Mouse (Mus musculus) frontal cortex, postnatal 14 days (tissue): Measurements from ENCODE around the gene Neu3.
"Not testable (repeated sequence)": the region's sequence is repeated elsewhere in the genome, so short reads cannot be mapped to it uniquely, and the experiment has no call there.

ENCODE experiments used
- DNase-seq, 2 experiments: peaks; one replicate each; pipeline ENCODE4 v3.0.0; 2022; ENCODE audit warnings: low spot score in 2 of 2

Gene Neu3

GRCm38 (mm10) chr7:99833846-99834222, 5.6 kb upstream of the Neu3 start:
- DNase-seq = no peak

- DNase-seq = no peak
Measured at GRCm38 (mm10) chr7:99833115-99833845, 5.1 kb upstream of the Neu3 start.

DNA sequence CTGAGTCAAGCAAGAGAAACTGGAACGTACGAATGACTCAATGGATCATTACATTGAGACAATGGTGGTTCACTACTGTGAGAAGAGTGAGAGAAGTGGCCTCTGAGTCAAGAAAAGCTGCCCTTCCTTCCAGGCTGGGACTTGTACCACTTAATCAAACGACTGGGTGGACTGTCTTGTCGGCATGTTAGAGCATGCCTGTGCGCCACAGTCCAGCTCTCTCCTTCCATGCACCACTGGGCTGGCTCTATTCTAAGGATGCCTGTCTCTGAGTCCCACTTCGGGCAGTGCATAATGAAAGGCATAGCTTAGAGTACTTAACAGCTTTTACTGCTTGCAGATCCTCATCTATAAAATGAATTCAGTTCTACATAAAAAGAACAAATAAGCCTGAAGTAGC, 2.1 kb downstream of the Neu3 start:
- no peak for DNase-seq

- DNase-seq = no peak
Measured at GRCm38 (mm10) chr7:99825511-99825910, 2.7 kb downstream of the Neu3 start.

- DNase-seq = no peak
Measured at GRCm38 (mm10) chr7:99824649-99825483, 3.4 kb downstream of the Neu3 start.

- DNase-seq = no peak
Measured at GRCm38 (mm10) chr7:99823045-99823663, 5.1 kb downstream of the Neu3 start.

- no peak for DNase-seq
Measured at GRCm38 (mm10) chr7:99822426-99822825, 5.8 kb downstream of the Neu3 start.

- DNase-seq = no peak
Measured at GRCm38 (mm10) chr7:99821953-99822352, 6.3 kb downstream of the Neu3 start.

- not testable (repeated sequence) for DNase-seq
Measured at GRCm38 (mm10) chr7:99818181-99818725, 10.0 kb downstream of the Neu3 start.

DNA sequence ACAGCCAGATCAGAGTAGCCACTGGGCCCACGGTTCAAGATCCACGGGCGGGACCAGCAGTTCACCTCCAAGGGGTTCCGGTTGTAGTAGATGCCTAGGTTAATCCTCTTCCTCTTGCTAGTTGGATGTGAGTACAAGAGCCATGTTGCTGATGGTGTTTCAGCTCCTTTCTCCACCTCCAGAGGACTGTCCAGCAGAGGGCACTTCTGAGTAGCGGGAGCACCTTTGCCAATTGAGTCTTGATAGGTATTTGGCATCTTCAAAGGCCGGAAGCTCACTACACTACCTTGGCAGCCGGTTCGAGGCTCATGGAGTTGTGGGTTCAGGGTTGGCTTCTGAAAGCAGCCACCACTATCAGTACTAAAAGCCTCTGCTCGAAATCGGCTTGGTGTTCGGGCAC, 14.8 kb downstream of the Neu3 start:
- DNase-seq = no peak

- no peak for DNase-seq
Measured at GRCm38 (mm10) chr7:99811661-99812060, 16.6 kb downstream of the Neu3 start.

DNA sequence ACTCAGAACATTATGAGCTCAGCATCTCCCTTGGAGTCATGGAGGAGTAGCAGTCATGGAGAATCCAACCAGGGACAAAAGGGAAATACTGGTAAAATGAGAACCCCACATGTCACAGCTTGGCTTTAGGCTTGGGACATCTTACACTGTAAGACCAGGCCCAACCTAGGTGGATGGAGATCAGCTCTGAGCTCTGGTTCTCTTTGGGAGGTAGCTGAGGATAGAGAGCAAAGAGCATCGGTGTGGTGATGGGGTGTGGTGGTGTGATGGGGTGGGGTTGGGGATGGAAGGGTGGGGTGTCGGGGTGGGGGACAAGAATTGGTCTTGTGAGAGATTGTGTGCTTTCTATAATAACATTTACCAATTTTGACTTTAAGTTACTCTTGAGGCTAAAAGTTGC, 17.4 kb downstream of the Neu3 start:
- no peak for DNase-seq

DNA sequence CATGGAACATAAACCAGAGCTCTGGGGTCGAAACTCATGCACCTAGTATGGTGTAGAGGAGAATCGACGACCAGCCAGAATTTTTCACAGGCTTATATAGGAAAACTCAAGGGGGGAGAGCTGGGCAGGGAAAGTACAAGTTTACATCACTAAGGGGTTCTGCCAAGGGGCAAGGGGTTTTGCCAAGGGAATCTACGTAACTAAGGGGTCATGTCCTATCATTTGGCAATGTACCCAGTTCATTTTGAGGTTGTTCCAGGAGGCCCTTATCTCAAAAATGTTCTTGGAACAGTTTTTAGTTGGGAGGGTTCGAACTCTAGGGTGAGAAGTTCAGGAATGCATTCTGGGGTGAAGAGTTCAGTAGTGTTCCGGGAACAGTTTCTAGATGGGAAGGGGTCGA, 21.2 kb downstream of the Neu3 start:
- DNase-seq = not testable (repeated sequence)

DNA sequence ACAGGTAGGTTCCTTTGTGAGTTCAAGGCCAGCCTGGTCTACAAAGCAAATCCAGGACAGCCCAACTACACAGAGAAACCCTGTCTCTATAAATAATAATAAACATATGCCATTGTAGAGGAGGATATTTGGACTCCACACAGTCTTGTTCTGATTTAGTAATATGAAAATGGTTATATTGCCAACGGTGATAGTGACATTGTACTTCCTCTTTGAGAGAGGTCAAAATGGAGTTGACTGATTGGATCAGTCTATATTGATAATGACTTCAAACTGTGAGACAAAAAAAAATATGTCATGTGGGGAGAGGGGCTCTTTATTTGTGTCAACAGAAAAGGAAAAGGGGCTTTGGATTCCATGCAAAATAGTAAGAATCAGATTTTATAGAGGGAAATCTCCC, 22.9 kb downstream of the Neu3 start:
- no peak for DNase-seq

GRCm38 (mm10) chr7:99804033-99804432, 24.2 kb downstream of the Neu3 start:
- not testable (repeated sequence) for DNase-seq

GRCm38 (mm10) chr7:99803535-99803934, 24.7 kb downstream of the Neu3 start:
- DNase-seq = no peak

DNA sequence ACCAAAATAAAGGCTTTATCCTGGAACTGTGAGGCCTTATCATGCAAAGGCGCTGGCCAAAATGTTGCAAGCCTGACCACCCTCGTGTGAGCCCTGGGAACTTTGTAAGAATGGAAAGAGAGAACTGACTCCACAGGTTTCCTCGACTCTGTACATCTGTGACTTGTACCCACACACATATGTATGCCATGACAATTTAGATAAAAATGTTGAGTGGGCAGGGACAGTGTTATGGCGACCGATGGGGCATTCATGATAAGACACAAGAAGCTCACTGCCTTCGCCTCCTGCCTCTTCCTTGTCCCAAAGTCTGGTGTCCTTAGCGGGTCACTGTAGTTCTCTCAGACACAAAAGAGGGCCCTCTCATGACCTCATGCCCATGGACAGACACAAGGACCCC, 29.1 kb downstream of the Neu3 start:
- DNase-seq = no peak

GRCm38 (mm10) chr7:99797911-99798647, 30.1 kb downstream of the Neu3 start:
- peak in 1 of 2 experiments; percentile 48 for DNase-seq

GRCm38 (mm10) chr7:99797261-99797660, 31.0 kb downstream of the Neu3 start:
- DNase-seq = no peak

GRCm38 (mm10) chr7:99796471-99796870, 31.7 kb downstream of the Neu3 start:
- no peak for DNase-seq

DNA sequence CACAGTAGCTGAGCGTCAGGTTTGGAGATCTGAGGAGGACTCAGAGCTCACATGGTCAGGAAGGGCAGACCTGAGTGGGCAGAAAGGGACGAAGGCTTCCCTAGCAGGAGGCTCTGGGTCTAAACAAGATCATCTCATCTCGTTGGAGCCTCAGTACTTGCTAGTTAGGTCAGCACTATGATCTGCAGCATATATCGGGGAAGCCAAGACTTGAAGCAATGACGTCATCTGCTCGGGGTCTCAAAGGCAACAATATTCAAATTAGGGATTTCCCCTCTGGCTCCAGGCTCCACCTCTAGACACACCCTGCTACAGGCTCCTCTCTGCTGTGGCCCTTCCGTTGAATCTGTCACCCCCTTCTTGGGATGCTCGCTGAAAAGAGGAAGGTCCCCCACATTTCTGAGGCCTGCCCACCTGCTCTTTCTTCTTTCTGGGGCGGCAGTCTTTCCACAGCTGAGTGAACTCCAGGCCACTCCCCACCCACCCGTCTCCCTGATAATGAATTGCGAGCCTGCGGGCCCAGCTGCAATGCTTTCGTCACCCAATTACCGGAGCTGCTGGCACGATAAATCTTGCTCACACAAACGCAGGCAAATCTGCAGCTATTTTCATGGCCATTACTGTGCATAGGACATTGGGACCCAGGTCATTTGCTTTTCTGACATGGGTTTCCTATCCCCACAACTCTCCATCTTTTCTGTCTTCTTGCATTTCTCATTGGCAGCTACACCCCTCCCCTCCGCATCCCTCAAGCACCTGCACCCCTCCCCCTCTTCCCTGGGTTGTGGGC, 32.8 kb downstream of the Neu3 start:
- no peak for DNase-seq
